Mouse (Mus musculus): ENCODE data around the gene Gba2. TPM values are rescaled to one million over a fixed set of nuclear protein-coding genes. Genes with fewer than 3 reads are reported as not detected.
A peak's percentile ranks its signal among the peaks of the same experiment; 100 is the strongest.
"Not testable (repeated sequence)": the region's sequence is repeated elsewhere in the genome, so short reads cannot be mapped to it uniquely, and the experiment has no call there.

Gene Gba2
- polyA plus RNA-seq, 1 experiment from 2014 or later = 32.0 TPM

- H3K9me3 ChIP-seq; H3K27ac ChIP-seq; H3K4me3 ChIP-seq (replicated peaks); H3K4me2 ChIP-seq; H3K27me3 ChIP-seq; H3K9ac ChIP-seq (replicated peaks); H3K4me1 ChIP-seq (replicated peaks); ATAC-seq (ENCODE audit: insufficient number of reproducible peaks, insufficient read depth, low FRiP score, low TSS enrichment, low read depth): not testable (repeated sequence)
- H3K36me3 ChIP-seq = peaks cover 100% of the 10 kb centered on the region
- 91% methylated on average over 6 of the region's 6 CpGs for WGBS
Measured at GRCm38 (mm10) chr4:43551854-43552253, 26.8 kb downstream of the Gba2 start.

- no peaks in the 10 kb centered on the region for H3K4me1 ChIP-seq (replicated peaks)
- H3K9ac ChIP-seq (replicated peaks) = no peak overlapping the region
- H3K9me3 ChIP-seq = no peaks in the 10 kb centered on the region
- no peak overlapping the region for H3K27ac ChIP-seq
- no peak overlapping the region for H3K4me3 ChIP-seq (replicated peaks)
- H3K4me2 ChIP-seq = no peak overlapping the region
- no peak for ATAC-seq (ENCODE audit: insufficient number of reproducible peaks, insufficient read depth, low FRiP score, low TSS enrichment, low read depth)
- WGBS = 90% methylated on average over 12 of the region's 12 CpGs
- no peaks in the 10 kb centered on the region for H3K27me3 ChIP-seq
- peaks cover 100% of the 10 kb centered on the region for H3K36me3 ChIP-seq
Measured at GRCm38 (mm10) chr4:43549055-43549454, 29.6 kb downstream of the Gba2 start.

- Histone ChIP-seq H3K36me3 (peaks cover 100% of the 10 kb centered on the region), H3K4me1 (replicated peaks) (no peaks in the 10 kb centered on the region), H3K4me3 (replicated peaks) (no peak overlapping the region), H3K9ac (replicated peaks) (no peak overlapping the region), H3K9me3 (no peaks in the 10 kb centered on the region), H3K4me2 (no peak overlapping the region), H3K27me3 (no peaks in the 10 kb centered on the region), H3K27ac (no peak overlapping the region)
- no peak for ATAC-seq (ENCODE audit: insufficient number of reproducible peaks, insufficient read depth, low FRiP score, low TSS enrichment, low read depth)
- WGBS = 95% methylated on average over 8 of the region's 8 CpGs
Measured at GRCm38 (mm10) chr4:43547160-43547559, 31.5 kb downstream of the Gba2 start.

GRCm38 (mm10) chr4:43546375-43547047, 32.2 kb downstream of the Gba2 start:
- Histone ChIP-seq H3K27ac (no peak overlapping the region), H3K36me3 (peaks cover 100% of the 10 kb centered on the region), H3K9ac (replicated peaks) (no peak overlapping the region), H3K9me3 (no peaks in the 10 kb centered on the region), H3K4me3 (replicated peaks) (no peak overlapping the region), H3K4me1 (replicated peaks) (no peaks in the 10 kb centered on the region), H3K4me2 (no peak overlapping the region), H3K27me3 (no peaks in the 10 kb centered on the region)
- WGBS = 94% methylated on average over 12 of the region's 12 CpGs
- ATAC-seq (ENCODE audit: insufficient number of reproducible peaks, insufficient read depth, low FRiP score, low TSS enrichment, low read depth) = no peak

- Histone ChIP-seq H3K27ac (no peak overlapping the region), H3K27me3 (no peaks in the 10 kb centered on the region), H3K4me2 (no peak overlapping the region), H3K9ac (replicated peaks) (no peak overlapping the region), H3K36me3 (peaks cover 99% of the 10 kb centered on the region), H3K4me3 (replicated peaks) (no peak overlapping the region), H3K4me1 (replicated peaks) (no peaks in the 10 kb centered on the region), H3K9me3 (no peaks in the 10 kb centered on the region)
- 58% methylated on average over 3 of the region's 3 CpGs for WGBS
- ATAC-seq (ENCODE audit: insufficient number of reproducible peaks, insufficient read depth, low FRiP score, low TSS enrichment, low read depth) = 0 out of 2 replicates have a peak, but pooled peaks have one; percentile 21
Measured at GRCm38 (mm10) chr4:43542044-43542443, 36.6 kb downstream of the Gba2 start.

- H3K27ac ChIP-seq = no peak overlapping the region
- H3K27me3 ChIP-seq = no peaks in the 10 kb centered on the region
- peaks cover 98% of the 10 kb centered on the region for H3K36me3 ChIP-seq
- no peak overlapping the region for H3K9ac ChIP-seq (replicated peaks)
- H3K4me1 ChIP-seq (replicated peaks) = no peaks in the 10 kb centered on the region
- ATAC-seq (ENCODE audit: insufficient number of reproducible peaks, insufficient read depth, low FRiP score, low TSS enrichment, low read depth) = no peak
- no peak overlapping the region for H3K4me3 ChIP-seq (replicated peaks)
- WGBS = 90% methylated on average over 9 of the region's 9 CpGs
- H3K4me2 ChIP-seq = no peak overlapping the region
- H3K9me3 ChIP-seq = no peaks in the 10 kb centered on the region
Measured at GRCm38 (mm10) chr4:43536031-43536430, 42.6 kb downstream of the Gba2 start.

GRCm38 (mm10) chr4:43535628-43536027, 43.0 kb downstream of the Gba2 start:
- ATAC-seq (ENCODE audit: insufficient number of reproducible peaks, insufficient read depth, low FRiP score, low TSS enrichment, low read depth) = no peak
- H3K27me3 ChIP-seq = no peaks in the 10 kb centered on the region
- peaks cover 98% of the 10 kb centered on the region for H3K36me3 ChIP-seq
- no peak overlapping the region for H3K27ac ChIP-seq
- WGBS = 92% methylated on average over 8 of the region's 8 CpGs
- no peak overlapping the region for H3K4me3 ChIP-seq (replicated peaks)
- H3K4me1 ChIP-seq (replicated peaks) = no peaks in the 10 kb centered on the region
- no peak overlapping the region for H3K4me2 ChIP-seq
- no peaks in the 10 kb centered on the region for H3K9me3 ChIP-seq
- H3K9ac ChIP-seq (replicated peaks) = no peak overlapping the region

GRCm38 (mm10) chr4:43533270-43533669, 45.4 kb downstream of the Gba2 start:
- no peak for ATAC-seq (ENCODE audit: insufficient number of reproducible peaks, insufficient read depth, low FRiP score, low TSS enrichment, low read depth)
- Histone ChIP-seq H3K9ac (replicated peaks) (no peak overlapping the region), H3K4me2 (no peak overlapping the region), H3K4me1 (replicated peaks) (no peaks in the 10 kb centered on the region), H3K36me3 (peaks cover 74% of the 10 kb centered on the region), H3K27ac (no peak overlapping the region), H3K27me3 (no peaks in the 10 kb centered on the region), H3K9me3 (no peaks in the 10 kb centered on the region), H3K4me3 (replicated peaks) (no peak overlapping the region)
- WGBS = 89% methylated on average over 9 of the region's 9 CpGs

- H3K4me1 ChIP-seq (replicated peaks) = no peaks in the 10 kb centered on the region
- H3K27ac ChIP-seq = no peak overlapping the region
- no peak overlapping the region for H3K9ac ChIP-seq (replicated peaks)
- no peak overlapping the region for H3K4me3 ChIP-seq (replicated peaks)
- H3K4me2 ChIP-seq = no peak overlapping the region
- H3K9me3 ChIP-seq = no peaks in the 10 kb centered on the region
- WGBS = 25% methylated on average over 7 of the region's 7 CpGs
- ATAC-seq (ENCODE audit: insufficient number of reproducible peaks, insufficient read depth, low FRiP score, low TSS enrichment, low read depth) = no peak
- peaks cover 48% of the 10 kb centered on the region for H3K36me3 ChIP-seq
- peaks cover 5% of the 10 kb centered on the region; the same call in 1 of the 2 replicates for H3K27me3 ChIP-seq
Measured at GRCm38 (mm10) chr4:43530581-43530980, 48.1 kb downstream of the Gba2 start.

GRCm38 (mm10) chr4:43530081-43530501, 48.6 kb downstream of the Gba2 start:
- H3K9me3 ChIP-seq = no peaks in the 10 kb centered on the region
- peaks cover 43% of the 10 kb centered on the region for H3K36me3 ChIP-seq
- H3K4me2 ChIP-seq = no peak overlapping the region
- no peak overlapping the region for H3K4me3 ChIP-seq (replicated peaks)
- WGBS = 73% methylated on average over 8 of the region's 8 CpGs
- H3K27me3 ChIP-seq = peaks cover 9% of the 10 kb centered on the region
- H3K27ac ChIP-seq = no peak overlapping the region
- H3K9ac ChIP-seq (replicated peaks) = no peak overlapping the region
- no peaks in the 10 kb centered on the region for H3K4me1 ChIP-seq (replicated peaks)
- ATAC-seq (ENCODE audit: insufficient number of reproducible peaks, insufficient read depth, low FRiP score, low TSS enrichment, low read depth) = no peak

- H3K4me3 ChIP-seq (replicated peaks) = no peak overlapping the region
- ATAC-seq (ENCODE audit: insufficient number of reproducible peaks, insufficient read depth, low FRiP score, low TSS enrichment, low read depth) = no peak
- H3K4me1 ChIP-seq (replicated peaks) = peaks cover 11% of the 10 kb centered on the region
- no peaks in the 10 kb centered on the region for H3K9me3 ChIP-seq
- peaks cover 26% of the 10 kb centered on the region for H3K27me3 ChIP-seq
- no peak overlapping the region for H3K4me2 ChIP-seq
- H3K9ac ChIP-seq (replicated peaks) = no peak overlapping the region
- no peak overlapping the region for H3K27ac ChIP-seq
- peaks cover 27% of the 10 kb centered on the region for H3K36me3 ChIP-seq
- WGBS = 76% methylated on average over 9 of the region's 9 CpGs
Measured at GRCm38 (mm10) chr4:43528487-43528886, 50.2 kb downstream of the Gba2 start.

- 64% methylated on average over 5 of the region's 5 CpGs for WGBS
- H3K4me2 ChIP-seq = no peak overlapping the region
- no peak overlapping the region for H3K4me3 ChIP-seq (replicated peaks)
- peaks cover 17% of the 10 kb centered on the region for H3K4me1 ChIP-seq (replicated peaks)
- ATAC-seq (ENCODE audit: insufficient number of reproducible peaks, insufficient read depth, low FRiP score, low TSS enrichment, low read depth) = no peak
- H3K27me3 ChIP-seq = peaks cover 32% of the 10 kb centered on the region
- H3K9me3 ChIP-seq = no peaks in the 10 kb centered on the region
- H3K36me3 ChIP-seq = peaks cover 21% of the 10 kb centered on the region
- H3K9ac ChIP-seq (replicated peaks) = no peak overlapping the region
- no peak overlapping the region for H3K27ac ChIP-seq
Measured at GRCm38 (mm10) chr4:43527880-43528279, 50.8 kb downstream of the Gba2 start.
